Mouse (Mus musculus) kidney, postnatal 0 days (tissue): ENCODE measurements around the gene Kif23. TPM values are rescaled to one million over a fixed set of nuclear protein-coding genes. Genes with fewer than 3 reads are reported as not detected.

Experiments used
- ATAC-seq: fragments of 200-750 bp; cut with Nextera tagmentation; replicated peaks from 2 replicates; pipeline ENCODE4 v1.8.0; 2017; ENCODE audit warnings: low read depth, moderate number of reproducible peaks, moderate TSS enrichment, moderate library complexity; ENCODE audit not compliant: low FRiP score
- DNase-seq: peaks from one replicate; pipeline ENCODE4 v3.0.0-alpha.2; 2016; ENCODE audit warnings: low spot score
- H3K27ac ChIP-seq: fragments of 300-500 bp; sonication (generic); 2 replicates; pipeline ENCODE4 v1.5.1; 2014; ENCODE audit warnings: mild to moderate bottlenecking
- H3K27me3 ChIP-seq: fragments of 300-500 bp; sonication (generic); 2 replicates; pipeline ENCODE4 v1.6.1; 2014; ENCODE audit warnings: low read length, mixed read lengths; ENCODE audit not compliant: insufficient read depth
- H3K36me3 ChIP-seq: fragments of 300-500 bp; sonication (generic); 2 replicates; pipeline ENCODE4 v1.6.1; 2014; ENCODE audit warnings: low read length, mixed read lengths; ENCODE audit not compliant: insufficient read depth
- H3K4me1 ChIP-seq: fragments of 300-500 bp; sonication (generic); replicated peaks from 2 replicates; pipeline ENCODE4 v1.6.1; 2014; ENCODE audit warnings: antibody characterized with exemption, low read length, mixed read lengths; ENCODE audit not compliant: insufficient read depth
- H3K4me2 ChIP-seq: fragments of 300-500 bp; sonication (generic); 2 replicates; pipeline ENCODE4 v1.6.1; 2014; ENCODE audit warnings: mild to moderate bottlenecking, low read length, moderate library complexity, mixed read lengths
- H3K4me3 ChIP-seq: fragments of 300-500 bp; sonication (generic); replicated peaks from 2 replicates; pipeline ENCODE4 v1.5.1; 2014; ENCODE audit warnings: low read depth, low read length
- H3K9ac ChIP-seq: fragments of 300-500 bp; sonication (generic); 2 replicates; pipeline ENCODE4 v1.6.1; 2014; ENCODE audit warnings: low read depth, low read length
- H3K9me3 ChIP-seq: fragments of 300-500 bp; sonication (generic); replicated peaks from 2 replicates; pipeline ENCODE4 v1.6.1; 2016; ENCODE audit warnings: low read length, inconsistent platforms, mixed read lengths
- CTCF ChIP-seq: IDR thresholded peaks from 2 replicates; pipeline ENCODE4 v1.5.1; 2016; ENCODE audit warnings: antibody characterized with exemption, low read depth, mild to moderate bottlenecking, moderate library complexity
- WGBS: fragments of 180-500 bp; shearing (Covaris S2); extraction: QIAGEN DNeasy Blood & Tissue Kit; methylation state at CpG from one replicate; pipeline ENCODE4 v1.1.7; 2014; 5-methylcytosine and 5-hydroxymethylcytosine counted together
- polyA plus RNA-seq: library from polyadenylated mRNA; unstranded; fragments of >200 nt; fragmentation: Nextera tagmentation; extraction: Ambion mirVana; gene quantifications from 2 replicates; pipeline ENCODE4 v1.2.1, GENCODE M21; 2015

Kif23 gene
- polyA plus RNA-seq, 1 experiment from 2014 or later, result 40.1 TPM

DNA sequence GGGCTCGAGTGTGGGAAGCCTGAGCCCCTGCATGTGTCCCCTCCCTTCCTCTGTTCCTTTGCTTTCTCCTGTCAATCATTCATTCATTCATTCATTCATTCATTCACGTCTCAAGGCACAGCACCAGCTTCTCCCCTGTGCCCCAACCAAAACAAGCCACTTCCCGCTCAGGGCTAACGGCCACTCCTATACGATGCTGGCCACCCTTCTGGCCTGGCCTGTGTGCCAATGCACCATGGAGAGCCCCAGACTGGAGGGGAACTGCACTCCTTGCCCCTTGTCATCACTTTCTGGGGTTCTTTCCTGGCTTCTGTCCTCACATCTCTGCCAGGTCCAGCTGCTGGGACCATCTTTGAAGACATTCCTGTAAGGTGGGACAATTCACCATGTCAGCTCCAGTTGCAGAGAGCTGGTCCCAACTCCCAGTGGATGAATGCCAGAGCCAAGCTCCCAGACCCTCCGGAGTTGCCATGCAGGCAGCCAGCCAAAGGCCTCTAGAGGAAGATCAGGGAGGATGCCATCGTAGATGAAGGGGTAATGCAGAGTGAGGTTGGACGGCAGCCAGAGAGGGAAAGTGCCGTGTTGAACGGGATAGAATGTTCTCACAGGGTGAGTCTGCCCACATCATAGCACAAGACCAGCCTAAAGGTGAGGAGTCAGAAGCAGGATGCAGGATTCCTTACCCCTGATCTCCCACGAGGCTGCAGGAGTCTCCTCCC is 58.8 kb downstream of the Kif23 start:
- WGBS, result 63% methylated on average over 11 of the region's 11 CpGs
- Histone ChIP-seq H3K4me2 (no peak overlapping the region), H3K4me3 (no peak overlapping the region), H3K9me3 (no peaks in the 10 kb centered on the region), H3K9ac (no peak overlapping the region), H3K4me1 (no peaks in the 10 kb centered on the region), H3K27me3 (no peaks in the 10 kb centered on the region), H3K36me3 (no peaks in the 10 kb centered on the region), H3K27ac (no peak overlapping the region)
- TF ChIP-seq CTCF, result no peak
- no peak for ATAC-seq
- no peak for DNase-seq

DNA sequence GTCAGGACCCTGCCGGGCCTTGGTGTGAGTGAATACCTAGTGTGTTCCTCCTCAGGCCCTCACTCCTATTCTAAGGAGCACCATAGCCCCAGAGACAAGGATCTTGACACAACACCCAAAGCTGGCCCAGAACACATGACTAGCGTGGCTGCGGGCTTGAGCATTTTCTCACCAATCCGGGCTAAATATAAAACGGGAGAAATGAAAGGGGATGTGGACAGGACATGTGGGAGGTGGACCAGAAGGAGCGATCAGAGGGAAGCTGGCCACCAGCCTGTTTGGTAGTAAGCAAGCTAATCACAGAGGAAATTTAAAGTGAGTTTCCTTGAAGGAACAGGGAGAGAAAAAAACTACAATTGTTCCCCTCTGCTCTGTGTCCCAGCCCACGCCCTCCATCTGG is 60.6 kb downstream of the Kif23 start:
- Histone ChIP-seq H3K4me2 (no peak overlapping the region), H3K9me3 (no peaks in the 10 kb centered on the region), H3K4me1 (no peaks in the 10 kb centered on the region), H3K9ac (no peak overlapping the region), H3K27me3 (no peaks in the 10 kb centered on the region), H3K27ac (no peak overlapping the region), H3K36me3 (no peaks in the 10 kb centered on the region), H3K4me3 (no peak overlapping the region)
- TF ChIP-seq CTCF, result no peak
- DNase-seq (no peak), ATAC-seq (no peak)
- 54% methylated on average over 7 of the region's 7 CpGs for WGBS

DNA sequence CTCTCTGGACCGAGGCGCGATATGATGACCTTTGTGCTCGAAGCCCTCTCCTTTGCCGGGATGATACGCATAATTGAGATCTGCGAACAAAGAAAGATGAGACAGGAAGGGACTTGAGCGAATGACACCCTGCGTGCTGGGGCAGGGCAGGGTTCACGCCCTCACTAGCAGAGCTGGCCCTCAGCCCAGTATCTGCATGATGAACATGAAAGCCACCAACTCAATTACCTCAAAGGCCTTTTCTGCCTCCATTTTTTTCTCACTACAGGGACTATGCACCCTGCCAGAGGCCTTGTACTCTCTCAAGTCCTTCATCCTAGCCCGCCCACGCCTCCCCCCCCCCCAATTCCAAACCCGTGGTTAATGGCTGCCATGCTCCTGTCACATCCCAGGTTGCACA is 61.6 kb downstream of the Kif23 start:
- H3K36me3 ChIP-seq, result no peaks in the 10 kb centered on the region
- no peak for DNase-seq
- H3K4me3 ChIP-seq, result no peak overlapping the region
- no peak for ATAC-seq
- no peaks in the 10 kb centered on the region for H3K4me1 ChIP-seq
- H3K27ac ChIP-seq, result no peak overlapping the region
- 64% methylated on average over 13 of the region's 13 CpGs for WGBS
- no peak overlapping the region for H3K4me2 ChIP-seq
- TF ChIP-seq CTCF, result no peak
- no peaks in the 10 kb centered on the region for H3K9me3 ChIP-seq
- H3K27me3 ChIP-seq, result no peaks in the 10 kb centered on the region
- no peak overlapping the region for H3K9ac ChIP-seq

DNA sequence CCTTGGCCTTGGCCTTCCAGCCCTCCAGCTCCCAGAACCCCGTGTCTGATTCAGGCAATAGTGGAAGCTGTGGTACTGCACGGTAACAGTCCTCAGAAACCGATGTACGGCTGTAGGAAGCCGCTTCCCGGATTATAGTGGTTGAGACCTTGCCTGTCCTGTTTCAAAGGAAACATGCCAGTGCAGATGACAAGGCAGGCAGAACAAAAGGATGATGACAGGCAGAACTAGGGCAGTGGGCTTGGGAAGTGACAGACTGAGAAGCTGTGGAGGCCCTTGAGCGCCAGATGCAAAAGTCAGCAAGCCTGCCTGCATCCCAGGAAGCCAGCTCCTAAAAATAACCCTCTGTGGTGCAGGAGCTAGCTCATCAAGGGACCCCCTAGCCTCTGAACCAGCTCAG is 62.2 kb downstream of the Kif23 start:
- 91% methylated on average over 7 of the region's 7 CpGs for WGBS
- no peaks in the 10 kb centered on the region for H3K4me1 ChIP-seq
- H3K9me3 ChIP-seq, result no peaks in the 10 kb centered on the region
- ATAC-seq (no peak), DNase-seq (no peak)
- H3K4me3 ChIP-seq, result no peak overlapping the region
- no peaks in the 10 kb centered on the region for H3K36me3 ChIP-seq
- H3K4me2 ChIP-seq, result no peak overlapping the region
- TF ChIP-seq CTCF, result no peak
- H3K27ac ChIP-seq, result no peak overlapping the region
- no peaks in the 10 kb centered on the region for H3K27me3 ChIP-seq
- no peak overlapping the region for H3K9ac ChIP-seq

DNA sequence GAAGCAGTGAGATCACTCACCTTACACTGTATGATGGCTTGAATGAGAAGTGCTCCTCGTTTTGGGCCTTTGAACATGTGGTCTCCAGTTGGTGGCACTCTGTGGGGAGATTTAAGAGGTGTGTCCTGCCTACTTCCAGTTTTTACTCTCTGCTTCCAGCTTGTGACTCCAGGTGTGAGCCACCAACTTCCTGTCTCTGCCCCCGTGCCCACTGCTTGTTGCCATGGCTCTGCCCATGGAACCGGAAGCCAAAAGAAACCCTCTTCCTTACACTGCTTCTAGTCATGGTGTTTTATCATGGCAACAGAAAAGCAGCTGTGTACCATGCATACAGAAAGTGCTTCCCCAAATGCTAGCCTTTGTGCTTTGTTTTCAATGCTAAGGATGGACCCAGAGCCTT is 64.4 kb downstream of the Kif23 start:
- DNase-seq, result no peak
- H3K9ac ChIP-seq, result no peak overlapping the region
- H3K4me3 ChIP-seq, result no peak overlapping the region
- 0 out of 2 replicates have a peak, but pooled peaks cover 3% of the 10 kb centered on the region for H3K4me1 ChIP-seq
- no peak overlapping the region for H3K4me2 ChIP-seq
- H3K27me3 ChIP-seq, result no peaks in the 10 kb centered on the region
- no peak for ATAC-seq
- no peak for TF ChIP-seq CTCF
- H3K9me3 ChIP-seq, result no peaks in the 10 kb centered on the region
- WGBS, result 60% methylated on average over 3 of the region's 3 CpGs
- H3K36me3 ChIP-seq, result no peaks in the 10 kb centered on the region
- H3K27ac ChIP-seq, result no peak overlapping the region

DNA sequence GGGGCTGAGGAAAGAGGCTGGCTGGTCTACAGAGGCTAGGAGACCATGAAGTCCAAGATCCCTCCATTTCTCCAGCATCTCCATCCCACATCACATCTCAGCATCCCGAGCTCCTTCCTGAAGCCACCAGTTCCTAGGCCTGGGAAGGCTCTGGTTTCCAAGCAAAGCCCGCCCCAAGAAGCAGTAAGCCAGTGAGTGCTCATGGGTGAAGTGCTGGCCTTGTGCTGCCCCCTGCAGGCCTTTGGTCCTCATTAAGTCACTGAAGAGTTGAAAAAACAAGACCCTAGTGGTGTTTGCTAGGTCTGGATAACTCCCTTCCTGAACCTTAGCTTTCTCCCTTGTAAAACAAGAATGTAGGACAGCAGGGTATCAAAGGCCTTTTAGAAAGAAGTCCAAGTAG is 67.7 kb downstream of the Kif23 start:
- ATAC-seq (no peak; the same call in 1 of the 2 replicates), DNase-seq (peak; percentile 88)
- no peak overlapping the region for H3K9ac ChIP-seq
- H3K4me2 ChIP-seq, result no peak overlapping the region
- 30% methylated on average over 2 of the region's 2 CpGs for WGBS
- no peak overlapping the region for H3K4me3 ChIP-seq
- TF ChIP-seq CTCF, result peak; percentile 81
- H3K4me1 ChIP-seq, result peaks cover 3% of the 10 kb centered on the region; the same call in 1 of the 2 replicates
- H3K27ac ChIP-seq, result no peak overlapping the region
- H3K9me3 ChIP-seq, result no peaks in the 10 kb centered on the region
- H3K27me3 ChIP-seq, result no peaks in the 10 kb centered on the region
- no peaks in the 10 kb centered on the region for H3K36me3 ChIP-seq
